8 mouse cellular contexts compared by ENCODE assay signal in the genomic region with DNA sequence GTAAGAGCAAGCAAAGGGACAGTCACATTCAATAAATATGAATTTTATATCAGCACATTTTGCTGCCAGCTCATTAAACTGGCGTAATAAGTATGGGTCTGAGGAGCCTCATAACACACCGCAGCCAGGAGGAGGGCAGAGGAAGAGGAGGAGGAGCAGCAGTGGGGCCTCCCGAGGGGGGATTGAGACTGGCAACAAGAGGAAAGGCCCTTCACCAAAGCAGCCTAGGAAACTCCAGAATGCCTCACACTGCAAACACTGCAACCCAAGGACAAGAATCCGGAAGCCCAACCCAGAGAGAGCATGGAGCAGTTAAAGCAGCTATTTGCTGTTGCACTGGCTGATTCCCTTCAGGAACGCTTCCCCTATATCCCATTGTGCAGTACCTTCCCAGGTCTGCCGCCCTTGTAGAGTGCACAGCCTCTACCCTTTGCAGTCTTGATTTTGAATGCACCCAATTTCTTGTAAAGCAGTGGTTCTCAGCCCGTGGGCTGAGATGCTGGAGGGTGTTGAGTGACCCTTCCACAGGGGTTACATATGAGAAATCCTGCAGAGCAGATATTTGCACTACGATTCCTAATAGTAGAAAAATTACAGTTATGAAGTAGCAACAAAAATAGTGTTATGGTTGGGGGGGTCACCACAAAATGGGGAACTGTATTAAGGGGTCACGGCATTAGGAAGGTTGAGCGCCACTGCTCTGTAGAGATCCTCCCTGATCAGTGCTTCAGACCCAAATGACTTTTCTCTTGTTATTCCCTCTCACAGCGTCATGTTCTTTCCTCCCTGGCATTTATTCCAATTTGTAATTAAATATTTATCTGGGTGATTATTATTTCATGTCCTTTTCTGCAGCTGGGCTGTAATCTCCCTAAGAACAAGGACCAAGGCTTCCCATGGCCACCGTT.
DNase-seq lines count a peak whose midpoint lies in the region; ATAC-seq and TF ChIP-seq lines count a peak whose summit lies in the region.

No protein-coding gene starts in this region.

- intact Hi-C loops in heart, postnatal 36 days (cut with DNase I): no loop called here

- H3K27me3 ChIP-seq in kidney, adult 2 months (replicated peaks; ENCODE audit: control insufficient read depth, insufficient read depth, low read length): no peaks in the 10 kb centered on the region
- H3K27me3 ChIP-seq in midbrain, embryonic 11.5 days (ENCODE audit: control insufficient read depth, insufficient read depth, low read length): no peaks in the 10 kb centered on the region

- TF ChIP-seq CTCF in kidney, adult 2 months (conservative IDR thresholded peaks at IDR 0.05; ENCODE audit: insufficient read depth, insufficient read length, low read depth, low read length): no peak

- DNase-seq in heart, postnatal 4 days: peak; percentile 15
- no peak for DNase-seq in heart, postnatal 36 days
- DNase-seq in embryo, embryonic 10.5 days (ENCODE audit: low spot score): peak; percentile 30
- DNase-seq in kidney, adult 2 months: peak; percentile 6
- DNase-seq in midbrain, embryonic 11.5 days (ENCODE audit: low spot score, missing footprints): peak; percentile 85
- no peak for DNase-seq in urinary bladder, postnatal 25 days (ENCODE audit: low spot score)
- no peak for DNase-seq in layer of hippocampus, adult 8-10 months (ENCODE audit: low spot score in 2 of 2)
- DNase-seq in gastrocnemius, adult 18-20 months (ENCODE audit: low spot score): no peak

- TF ChIP-seq POLR2A in kidney, adult 2 months (IDR thresholded peaks at IDR 0.05; ENCODE audit: low read depth, low read length): no peak

- no peak overlapping the region for H3K9ac ChIP-seq in midbrain, embryonic 11.5 days (ENCODE audit: low read length)

- WGBS in kidney, adult 2 months: 46% methylated on average over 12 of the region's 12 CpGs
- WGBS in midbrain, embryonic 11.5 days: 58% methylated on average over 12 of the region's 12 CpGs

- H3K4me1 ChIP-seq in kidney, adult 2 months (ENCODE audit: control insufficient read depth, insufficient read depth, low read length): no peaks in the 10 kb centered on the region
- H3K4me1 ChIP-seq in midbrain, embryonic 11.5 days (ENCODE audit: control insufficient read depth, insufficient read depth, low read length): 0 out of 2 replicates have a peak, but pooled peaks cover 5% of the 10 kb centered on the region

- ATAC-seq in midbrain, embryonic 11.5 days (ENCODE audit: low FRiP score): peak; percentile 57; the same call in 1 of the 2 replicates

- H3K36me3 ChIP-seq in kidney, adult 2 months (ENCODE audit: control insufficient read depth, insufficient read depth, low read length): no peaks in the 10 kb centered on the region
- H3K36me3 ChIP-seq in midbrain, embryonic 11.5 days (ENCODE audit: control insufficient read depth, insufficient read depth, low read length): no peaks in the 10 kb centered on the region

- H3K27ac ChIP-seq in kidney, adult 2 months (ENCODE audit: insufficient read depth, low read depth, low read length): no peak overlapping the region
- no peak overlapping the region for H3K27ac ChIP-seq in midbrain, embryonic 11.5 days (ENCODE audit: low read depth, low read length)

- no peaks in the 10 kb centered on the region for H3K9me3 ChIP-seq in midbrain, embryonic 11.5 days (ENCODE audit: control insufficient read depth, low read length)

- H3K4me2 ChIP-seq in midbrain, embryonic 11.5 days: no peak overlapping the region

- no peak overlapping the region for H3K4me3 ChIP-seq in kidney, adult 2 months (ENCODE audit: insufficient read depth, low read depth, low read length)
- H3K4me3 ChIP-seq in midbrain, embryonic 11.5 days (ENCODE audit: low read depth, low read length): no peak overlapping the region

Comparison
In these comparisons a context has a peak if more than half of its experiments do, and no peak if none do; other contexts are left out.
1. DNase-seq: peak in heart, postnatal 4 days (single experiment), embryo, embryonic 10.5 days (single experiment), kidney, adult 2 months (single experiment) and midbrain, embryonic 11.5 days (single experiment); none in heart, postnatal 36 days (0 of 2), urinary bladder, postnatal 25 days (single experiment), layer of hippocampus, adult 8-10 months (0 of 2) and gastrocnemius, adult 18-20 months (single experiment).